Mouse (Mus musculus): ENCODE data around the gene 1700020L24Rik.

The 1700020L24Rik gene

GRCm38 (mm10) chr11:83440081-83441064 lies 2.9 kb downstream of the 1700020L24Rik start:
- DNase-seq (ENCODE audit: low spot score in 2 of 2) = peak; percentile 62 to 71

- DNase-seq (ENCODE audit: low spot score in 2 of 2) = no peak
Observed at GRCm38 (mm10) chr11:83441235-83441634, 3.8 kb downstream of the 1700020L24Rik start.

GRCm38 (mm10) chr11:83442596-83443267 lies 5.3 kb downstream of the 1700020L24Rik start:
- DNase-seq (ENCODE audit: low spot score in 2 of 2) = peak in 1 of 2 experiments; percentile 47

- DNase-seq (ENCODE audit: low spot score in 2 of 2) = no peak
Observed at GRCm38 (mm10) chr11:83443824-83444223, 6.3 kb downstream of the 1700020L24Rik start.

- DNase-seq (ENCODE audit: low spot score in 2 of 2) = no peak
Observed at GRCm38 (mm10) chr11:83445001-83445400, 7.5 kb downstream of the 1700020L24Rik start.

- DNase-seq (ENCODE audit: low spot score in 2 of 2) = no peak
Observed at GRCm38 (mm10) chr11:83447612-83448011, 10.1 kb downstream of the 1700020L24Rik start.

GRCm38 (mm10) chr11:83448021-83448926 lies 10.8 kb downstream of the 1700020L24Rik start:
- DNase-seq (ENCODE audit: low spot score in 2 of 2) = no peak

GRCm38 (mm10) chr11:83448927-83449236 lies 11.4 kb downstream of the 1700020L24Rik start:
- no peak for DNase-seq (ENCODE audit: low spot score in 2 of 2)

- no peak for DNase-seq (ENCODE audit: low spot score in 2 of 2)
Observed at GRCm38 (mm10) chr11:83449298-83449697, 11.8 kb downstream of the 1700020L24Rik start.

GRCm38 (mm10) chr11:83450550-83450949 lies 13.1 kb downstream of the 1700020L24Rik start:
- no peak for DNase-seq (ENCODE audit: low spot score in 2 of 2)

- no peak for DNase-seq (ENCODE audit: low spot score in 2 of 2)
Observed at GRCm38 (mm10) chr11:83451281-83451680, 13.8 kb downstream of the 1700020L24Rik start.

- DNase-seq (ENCODE audit: low spot score in 2 of 2) = no peak
Observed at GRCm38 (mm10) chr11:83454548-83454947, 17.1 kb downstream of the 1700020L24Rik start.

- DNase-seq (ENCODE audit: low spot score in 2 of 2) = no peak
Observed at GRCm38 (mm10) chr11:83455608-83456007, 18.1 kb downstream of the 1700020L24Rik start.

GRCm38 (mm10) chr11:83457257-83457656 lies 19.8 kb downstream of the 1700020L24Rik start:
- no peak for DNase-seq (ENCODE audit: low spot score in 2 of 2)

- DNase-seq (ENCODE audit: low spot score in 2 of 2) = no peak
Observed at GRCm38 (mm10) chr11:83457912-83458601, 20.6 kb downstream of the 1700020L24Rik start.

GRCm38 (mm10) chr11:83461462-83462027 lies 24.1 kb downstream of the 1700020L24Rik start:
- no peak for DNase-seq (ENCODE audit: low spot score in 2 of 2)

- DNase-seq (ENCODE audit: low spot score in 2 of 2) = no peak
Observed at GRCm38 (mm10) chr11:83462711-83463244, 25.3 kb downstream of the 1700020L24Rik start, which contains the start of gene Mmp28. Mmp28 (minus strand) TSS chr11:83463071.

- no peak for DNase-seq (ENCODE audit: low spot score in 2 of 2)
Observed at GRCm38 (mm10) chr11:83465976-83466375, 28.5 kb downstream of the 1700020L24Rik start.

- no peak for DNase-seq (ENCODE audit: low spot score in 2 of 2)
Observed at GRCm38 (mm10) chr11:83467120-83467652, 29.7 kb downstream of the 1700020L24Rik start.

- no peak for DNase-seq (ENCODE audit: low spot score in 2 of 2)
Observed at GRCm38 (mm10) chr11:83468765-83469164, 31.3 kb downstream of the 1700020L24Rik start.
